Mouse (Mus musculus) CH12.LX (cell line): ENCODE measurements at regions not wholly inside any gene's neighbourhood (a gene's known extent, or its start where the extent isn't known, plus 50 kb on each side); places are given as distances from the start of the nearest gene placed in this dataset.

Experiments
- DNase-seq: peaks from one replicate; pipeline ENCODE4 v3.0.0-alpha.2; 2013; ENCODE audit errors: extremely low read depth
- H3K27ac ChIP-seq: 2 replicates; pipeline ENCODE4 v1.5.1; 2012; ENCODE audit warnings: low read depth, mild to moderate bottlenecking, control low read depth, moderate library complexity; ENCODE audit not compliant: insufficient read depth
- H3K27me3 ChIP-seq: replicated peaks from 2 replicates; pipeline ENCODE3; 2012; ENCODE audit warnings: inconsistent platforms
- H3K36me3 ChIP-seq, 2 experiments: replicated peaks in 1 of 2; 2 replicates each; pipeline versions ENCODE3 to v1.6.1; 2012; ENCODE audit warnings: inconsistent platforms in 1 of 2, low read length in 1 of 2, mild to moderate bottlenecking in 1 of 2, mixed read lengths in 1 of 2, moderate library complexity in 1 of 2; ENCODE audit not compliant: control insufficient read depth in 1 of 2, insufficient read depth in 1 of 2
- H3K4me1 ChIP-seq, 2 experiments: 2 replicates each; pipeline ENCODE4 v1.6.1; 2012; ENCODE audit warnings: inconsistent platforms in 1 of 2, moderate library complexity in 1 of 2; ENCODE audit not compliant: insufficient read depth in 2 of 2, control insufficient read depth in 1 of 2
- H3K4me2 ChIP-seq: 2 replicates; pipeline ENCODE4 v1.6.1; 2012; ENCODE audit warnings: low read depth, mild to moderate bottlenecking, control low read depth; ENCODE audit not compliant: poor library complexity, insufficient read depth, severe bottlenecking
- H3K4me3 ChIP-seq, 3 experiments: fragments of 150-350 bp in 1 of 3; sonication (generic) in 1 of 3; replicated peaks in 1 of 3; 2 replicates each; pipeline versions ENCODE3 to v1.5.1; 2011 to 2012; ENCODE audit warnings: low read depth in 2 of 3, low read length in 2 of 3, mild to moderate bottlenecking in 2 of 3, moderate library complexity in 2 of 3, control low read depth in 1 of 3, improper control_type of control experiment in 1 of 3, inconsistent platforms in 1 of 3, mixed read lengths in 1 of 3; ENCODE audit not compliant: poor library complexity in 1 of 3
- H3K79me2 ChIP-seq: replicated peaks from 2 replicates; pipeline ENCODE4 v1.6.1; 2012; ENCODE audit warnings: mild to moderate bottlenecking, moderate library complexity; ENCODE audit not compliant: control insufficient read depth, poor library complexity, insufficient read depth, severe bottlenecking; ENCODE audit errors: extremely low read depth
- H3K9ac ChIP-seq: 2 replicates; pipeline ENCODE4 v1.6.1; 2012; ENCODE audit warnings: low read depth, mild to moderate bottlenecking, control low read depth, moderate library complexity; ENCODE audit not compliant: insufficient read depth
- H3K9me3 ChIP-seq: replicated peaks from 2 replicates; pipeline ENCODE3; 2012; ENCODE audit warnings: low read length, inconsistent platforms, mixed read lengths
- BHLHE40 ChIP-seq: IDR thresholded peaks from 2 replicates; pipeline ENCODE4 v1.6.1; 2011; ENCODE audit warnings: mild to moderate bottlenecking, low read depth, low read length, improper control_type of control experiment
- CHD1 ChIP-seq: IDR thresholded peaks from 2 replicates; pipeline ENCODE4 v1.6.1; 2012; ENCODE audit warnings: low read depth, low read length, improper control_type of control experiment, inconsistent platforms
- CHD2 ChIP-seq: IDR thresholded peaks from 2 replicates; pipeline ENCODE4 v1.6.1; 2011; ENCODE audit warnings: low read length, improper control_type of control experiment
- CTCF ChIP-seq, 2 experiments: IDR thresholded peaks in 1 of 2; conservative IDR thresholded peaks in 1 of 2; 2 replicates each; pipeline ENCODE4 v1.5.1; 2011 to 2012; ENCODE audit warnings: low read depth in 2 of 2, low read length in 2 of 2, improper control_type of control experiment in 1 of 2, inconsistent platforms in 1 of 2, mild to moderate bottlenecking in 1 of 2, moderate library complexity in 1 of 2
- E2F4 ChIP-seq: IDR thresholded peaks from 2 replicates; pipeline ENCODE4 v1.6.1; 2011; ENCODE audit warnings: low read depth, low read length, improper control_type of control experiment; ENCODE audit not compliant: insufficient replicate concordance
- ELF1 ChIP-seq: IDR thresholded peaks from 2 replicates; pipeline ENCODE4 v1.6.1; 2014; ENCODE audit warnings: low read depth, mild to moderate bottlenecking, inconsistent platforms, low read length, improper control_type of control experiment
- EP300 ChIP-seq: IDR thresholded peaks from 2 replicates; pipeline ENCODE4 v1.6.1; 2011; ENCODE audit warnings: low read length, improper control_type of control experiment
- GABPA ChIP-seq: IDR thresholded peaks from 2 replicates; pipeline ENCODE4 v1.6.1; 2012; ENCODE audit warnings: low read depth, low read length, improper control_type of control experiment, inconsistent platforms; ENCODE audit not compliant: insufficient replicate concordance
- IRF4 ChIP-seq: IDR thresholded peaks from 2 replicates; pipeline ENCODE4 v1.6.1; 2014; ENCODE audit warnings: low read depth, mild to moderate bottlenecking, inconsistent platforms, low read length, improper control_type of control experiment
- JUN ChIP-seq: IDR thresholded peaks from 2 replicates; pipeline ENCODE4 v1.6.1; 2011; ENCODE audit warnings: low read depth, mild to moderate bottlenecking, low read length, improper control_type of control experiment, moderate library complexity; ENCODE audit not compliant: insufficient read depth
- KAT2A ChIP-seq: IDR thresholded peaks from 2 replicates; pipeline ENCODE4 v1.6.1; 2012; ENCODE audit warnings: low read length, improper control_type of control experiment, inconsistent platforms; ENCODE audit not compliant: insufficient replicate concordance
- MAFK ChIP-seq: IDR thresholded peaks from 2 replicates; pipeline ENCODE4 v1.6.1; 2011; ENCODE audit warnings: low read length, improper control_type of control experiment; ENCODE audit not compliant: insufficient replicate concordance
- MEF2A ChIP-seq: IDR thresholded peaks from 2 replicates; pipeline ENCODE4 v1.6.1; 2014; ENCODE audit warnings: low read depth, mild to moderate bottlenecking, inconsistent platforms, low read length, improper control_type of control experiment, borderline replicate concordance
- MXI1 ChIP-seq: IDR thresholded peaks from 2 replicates; pipeline ENCODE4 v1.6.1; 2011; ENCODE audit warnings: mild to moderate bottlenecking, low read depth, low read length, improper control_type of control experiment
- SIN3A ChIP-seq: IDR thresholded peaks from 2 replicates; pipeline ENCODE4 v1.6.1; 2012; ENCODE audit warnings: low read length, improper control_type of control experiment, inconsistent platforms
- TBP ChIP-seq: conservative IDR thresholded peaks from 2 replicates; pipeline ENCODE4 v1.6.1; 2011; ENCODE audit warnings: low read depth, low read length, improper control_type of control experiment
- TCF12 ChIP-seq: IDR thresholded peaks from 2 replicates; pipeline ENCODE4 v1.6.1; 2014; ENCODE audit warnings: low read depth, mild to moderate bottlenecking, inconsistent platforms, low read length, improper control_type of control experiment
- UBTF ChIP-seq: IDR thresholded peaks from 2 replicates; pipeline ENCODE4 v1.6.1; 2012; ENCODE audit warnings: low read depth, mild to moderate bottlenecking, inconsistent platforms, low read length, improper control_type of control experiment, moderate library complexity
- ZNF384 ChIP-seq: IDR thresholded peaks from 2 replicates; pipeline ENCODE4 v1.6.1; 2012; ENCODE audit warnings: low read depth, low read length, improper control_type of control experiment, inconsistent platforms
- dilution Hi-C: fragments of 300-500 bp; cut with MboI; formaldehyde crosslinking; loops from 2 replicates; pipeline ENCODE4 v1.14.3; 2020; ENCODE audit warnings: low sequenced_read_pairs; ENCODE audit not compliant: extremely low pct_unique_long_range_greater_than_20kb, extremely low pct_ligation_motif_present
- in situ Hi-C: fragments of 300-500 bp; cut with MboI; formaldehyde crosslinking; loops from 3 replicates; pipeline ENCODE4 v1.14.3; 2019; ENCODE audit warnings: low sequenced_read_pairs, low pct_ligation_motif_present, low pct_unique_long_range_greater_than_20kb, mixed read lengths

- TF ChIP-seq GABPA (no peak), MXI1 (no peak), ELF1 (no peak), SIN3A (no peak)
- Histone ChIP-seq H3K9me3 (no peaks in the 10 kb centered on the region), H3K4me2 (no peak overlapping the region), H3K36me3 (no peaks in the 10 kb centered on the region), H3K27ac (no peak overlapping the region), H3K4me1 (no peaks in the 10 kb centered on the region), H3K4me3 (no peak overlapping the region), H3K79me2 (no peaks in the 10 kb centered on the region), H3K27me3 (no peaks in the 10 kb centered on the region), H3K9ac (no peak overlapping the region)
- dilution Hi-C loops: no loop called here
- no peak for DNase-seq
- in situ Hi-C loops: loop anchor here (25.0 kb wide), 2 partner anchors 407 to 582 kb away; partner anchors contain the start of genes 2700049A03Rik, Dact1 and Timm9
Measured at GRCm38 (mm10) chr12:71718911-71719310, 112.0 kb upstream of the Daam1 start.

GRCm38 (mm10) chr12:71725140-71725539, 105.7 kb upstream of the Daam1 start:
- H3K4me3 ChIP-seq: no peak overlapping the region
- DNase-seq: no peak
- H3K27ac ChIP-seq: no peak overlapping the region
- no peaks in the 10 kb centered on the region for H3K9me3 ChIP-seq
- no peak for TF ChIP-seq MEF2A
- no peak for TF ChIP-seq KAT2A
- no peak for TF ChIP-seq EP300
- no peak for TF ChIP-seq TCF12
- no peak for TF ChIP-seq MAFK
- no peak for TF ChIP-seq JUN
- TF ChIP-seq TBP: no peak
- TF ChIP-seq IRF4: no peak
- TF ChIP-seq CTCF (conservative IDR thresholded peaks at IDR 0.05 in 1 of 2, IDR thresholded peaks at IDR 0.05 in 1 of 2; ENCODE audit: low read depth in 2 of 2, low read length in 2 of 2): no peak
- no peak for TF ChIP-seq ELF1
- no peak for TF ChIP-seq CHD1
- TF ChIP-seq ZNF384: no peak
- TF ChIP-seq BHLHE40: no peak
- TF ChIP-seq E2F4: no peak
- TF ChIP-seq CHD2: no peak
- TF ChIP-seq UBTF: no peak
- dilution Hi-C loops (no loop called here), in situ Hi-C loops (no loop called here)
- H3K36me3 ChIP-seq: no peaks in the 10 kb centered on the region
- H3K4me2 ChIP-seq: no peak overlapping the region
- H3K79me2 ChIP-seq: no peaks in the 10 kb centered on the region
- H3K9ac ChIP-seq: no peak overlapping the region
- no peaks in the 10 kb centered on the region for H3K27me3 ChIP-seq
- H3K4me1 ChIP-seq: no peaks in the 10 kb centered on the region
